Mouse (Mus musculus) C2C12 (cell line): ENCODE measurements around the gene Asic2.

ENCODE experiments used
- CTCF ChIP-seq: IDR thresholded peaks from one replicate; pipeline ENCODE4 v1.5.1; 2011; ENCODE audit not compliant: control insufficient read depth, insufficient read depth, insufficient read length
- MAX ChIP-seq: IDR thresholded peaks from one replicate; pipeline ENCODE4 v1.6.1; 2011; ENCODE audit warnings: mild to moderate bottlenecking, control low read depth

DNA sequence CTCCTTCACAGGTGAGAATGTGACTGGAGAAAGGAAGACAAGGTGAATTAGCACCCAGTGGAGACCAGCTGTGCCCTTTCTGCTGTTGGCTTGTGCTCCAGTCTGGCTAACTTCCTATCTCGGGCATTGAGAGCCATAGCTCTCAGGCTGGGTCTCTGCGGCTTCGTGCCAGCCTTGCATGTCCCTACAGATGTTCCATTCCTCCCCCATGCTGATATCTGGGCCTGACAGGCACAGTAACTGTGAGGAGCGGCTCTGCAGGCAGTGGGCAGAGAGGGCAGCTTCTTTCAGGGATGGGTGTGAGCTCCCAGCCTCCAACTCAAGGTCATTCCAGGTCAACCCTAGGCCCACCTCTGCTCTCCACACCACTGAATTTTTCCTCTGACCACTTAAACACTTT is 31.2 kb upstream of the Asic2 start:
- TF ChIP-seq CTCF, result no peak
- no peak for TF ChIP-seq MAX
